Mouse (Mus musculus) adrenal gland, postnatal 10 days (tissue): ENCODE results near the gene Ints6l. TPM values are rescaled to one million over a fixed set of nuclear protein-coding genes. Genes with fewer than 3 reads are reported as not detected.
"Not testable (repeated sequence)": the region's sequence is repeated elsewhere in the genome, so short reads cannot be mapped to it uniquely, and the experiment has no call there.

Source experiments
- DNase-seq: peaks from one replicate; pipeline ENCODE4 v3.0.0; 2021; ENCODE audit warnings: mixed read lengths
- long read RNA-seq, 2 experiments: library from polyadenylated mRNA; stranded (forward); transcript quantifications; one replicate each; pipeline ENCODE4 v2.0.0; 2021
- total RNA-seq, 2 experiments: library from RNA; stranded (reverse); gene quantifications; 2 replicates each; pipeline ENCODE4 v1.2.3; 2021

Gene Ints6l
- 10 to 100 TPM; 22.7 to 27.8 TPM for total RNA-seq
- long read RNA-seq, experiment 1, partial matches to known transcripts, result 4 of 11 reads
- long read RNA-seq, experiment 1, other reads (novel, unspliced or antisense), result 4 of 11 reads
- long read RNA-seq, experiment 2, partial matches to known transcripts, result 2 of 9 reads
- long read RNA-seq, experiment 2, other reads (novel, unspliced or antisense), result 4 of 9 reads

DNA sequence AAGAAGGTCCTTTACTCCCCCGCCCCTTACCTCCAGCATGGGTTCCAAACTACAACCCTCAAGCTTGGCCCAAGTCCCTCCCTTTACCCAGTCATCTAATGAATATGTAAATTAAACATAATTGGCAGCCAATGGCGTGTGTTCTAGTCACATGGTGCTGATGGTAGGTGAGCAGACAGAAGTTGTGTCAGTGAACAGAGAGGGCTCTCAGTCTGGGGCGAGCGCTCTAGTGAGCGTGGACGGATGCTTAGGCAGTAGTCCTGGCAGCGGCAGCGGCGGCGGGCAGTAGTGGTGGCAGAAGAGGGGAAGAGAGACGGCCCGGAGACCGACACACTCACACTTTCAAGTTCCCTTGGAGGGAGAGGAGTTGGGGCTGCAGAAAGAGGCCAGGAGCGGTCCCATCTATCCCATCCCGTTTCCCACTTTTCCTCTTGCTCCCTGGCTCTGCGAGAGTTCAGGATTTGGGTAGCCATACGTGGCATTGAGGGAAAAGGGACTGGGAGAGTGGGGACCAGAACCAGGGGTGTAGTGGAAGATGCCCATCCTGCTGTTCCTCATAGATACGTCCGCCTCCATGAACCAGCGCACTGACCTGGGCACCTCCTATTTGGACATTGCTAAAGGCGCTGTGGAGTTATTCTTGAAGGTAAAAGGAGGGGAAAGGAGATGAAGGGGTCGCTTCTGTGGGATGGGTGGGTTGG is at the start of gene Ints6l:
TSS of gene Ints6l (plus strand) at position 187 of the 701 bp plus-strand sequence.
- peak; percentile 84 for DNase-seq

DNA sequence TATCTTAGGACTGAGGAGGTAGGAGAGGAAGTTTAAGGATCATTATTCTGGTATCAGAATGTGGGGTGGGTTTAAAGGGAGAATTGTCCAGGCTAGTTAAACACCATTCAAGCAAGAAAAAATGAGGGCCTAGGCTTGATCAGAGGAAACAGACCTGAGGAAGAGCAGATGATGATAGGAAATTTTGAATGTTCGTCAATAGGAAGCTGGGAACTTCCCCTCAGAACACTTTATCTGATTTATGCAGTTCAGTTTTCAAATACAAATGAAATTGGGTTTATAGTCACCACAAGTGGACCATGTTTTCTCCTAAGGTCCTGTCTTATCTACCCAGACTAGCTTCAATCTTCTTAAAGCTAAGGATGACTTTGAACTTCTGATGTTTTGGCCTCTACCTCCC is 49.2 kb upstream of the Ints6l start:
- no peak for DNase-seq

DNA sequence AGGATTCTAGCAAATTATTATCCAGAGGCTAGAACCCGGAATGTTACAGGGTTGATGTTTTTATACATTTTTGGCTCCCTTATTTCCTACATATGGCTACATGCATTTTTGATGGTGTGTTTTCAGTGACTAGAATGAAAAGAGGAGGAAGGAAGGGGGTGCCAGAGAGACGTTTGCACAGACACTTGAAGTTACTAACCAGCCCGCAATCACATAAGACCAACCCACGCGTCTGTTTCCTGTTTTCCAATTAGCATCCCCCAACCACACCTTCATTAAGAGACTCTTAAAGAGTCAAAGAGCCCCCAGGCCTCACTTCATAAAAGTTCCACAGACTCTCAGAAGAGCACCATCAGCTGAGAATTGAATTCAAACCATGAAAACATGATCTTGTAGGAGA is 48.5 kb upstream of the Ints6l start:
- no peak for DNase-seq

DNA sequence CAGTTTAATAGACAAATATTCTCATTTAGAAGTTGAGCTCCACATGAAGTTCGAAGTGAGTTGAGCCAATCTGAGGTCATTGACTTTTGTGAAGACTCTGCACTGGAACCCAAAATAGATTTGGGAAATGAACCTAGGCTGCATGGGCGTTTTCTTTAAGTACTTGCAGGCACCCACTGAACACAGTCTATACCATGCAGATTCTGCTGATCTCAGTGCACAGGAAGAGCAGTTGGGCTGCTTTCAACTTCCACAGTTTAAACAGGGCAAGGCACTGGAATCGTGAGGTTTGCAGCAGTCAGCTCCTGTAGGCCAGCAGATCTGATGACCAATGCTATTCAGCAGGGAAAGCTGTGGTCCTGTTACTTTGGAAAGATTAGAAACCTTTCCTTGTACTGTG is 38.4 kb upstream of the Ints6l start:
- DNase-seq, result no peak

DNA sequence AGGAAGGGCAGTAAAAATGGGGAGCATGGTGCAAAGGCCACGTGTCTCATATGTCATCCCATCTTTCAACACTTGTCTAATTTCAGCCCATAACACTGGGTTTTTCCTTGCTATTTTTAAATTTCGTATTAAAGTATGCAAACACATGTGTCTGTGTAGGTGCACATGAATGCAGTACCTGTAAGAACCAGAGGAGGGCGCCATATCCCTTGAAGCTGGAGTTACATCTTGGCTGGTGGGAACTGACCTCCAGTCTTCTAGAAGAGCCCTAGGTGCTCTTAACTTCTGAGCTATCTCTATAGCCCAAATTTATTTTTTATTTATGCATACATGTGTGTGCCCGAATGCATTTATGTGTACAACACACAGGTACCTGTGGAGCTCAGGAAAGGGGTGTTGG is 37.1 kb upstream of the Ints6l start:
- DNase-seq, result no peak

DNA sequence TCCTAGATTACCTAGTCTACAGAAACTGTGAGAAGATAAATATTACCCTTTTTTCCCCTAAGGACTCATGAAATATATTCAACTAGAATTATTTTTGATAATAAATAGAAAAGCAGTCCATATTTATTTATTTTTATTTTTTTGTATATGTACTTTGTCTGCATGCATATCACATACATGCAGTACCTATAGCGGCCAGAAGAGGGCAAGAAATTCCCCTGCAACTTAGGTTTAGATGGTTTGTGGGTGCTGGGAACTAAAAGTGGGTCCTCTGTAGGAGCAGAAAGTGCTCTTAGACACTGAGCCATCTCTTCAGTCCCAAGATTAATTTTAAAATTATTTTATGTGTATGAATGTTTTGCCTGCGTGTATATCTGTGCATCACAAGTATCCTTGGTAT is 24.1 kb upstream of the Ints6l start:
- DNase-seq, result no peak

DNA sequence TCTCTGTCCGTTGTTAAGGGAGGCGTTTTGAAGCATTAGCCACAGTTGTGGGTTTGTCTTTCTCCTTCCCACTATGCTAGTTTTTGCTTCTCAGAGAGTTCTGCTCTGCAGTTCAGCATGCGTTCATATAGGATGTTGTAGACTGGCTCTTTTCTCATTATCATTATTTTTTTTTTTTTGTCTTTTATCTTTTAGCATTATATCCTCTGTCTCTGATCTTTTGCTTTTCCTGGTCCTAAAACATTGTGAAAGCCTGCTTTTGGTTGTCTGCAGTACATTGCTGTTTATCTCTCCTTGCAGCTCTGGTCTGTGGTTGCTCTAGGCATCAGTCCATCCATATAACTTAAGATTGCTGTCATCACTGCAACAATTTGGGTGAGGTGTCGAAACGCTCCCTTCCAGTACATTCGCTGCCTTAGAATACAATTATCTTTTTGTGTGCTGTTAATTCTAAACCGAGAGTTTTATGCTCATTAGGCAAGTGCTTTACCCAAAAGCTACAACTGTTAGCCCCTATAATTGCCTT is 18.8 kb upstream of the Ints6l start:
- no peak for DNase-seq

DNA sequence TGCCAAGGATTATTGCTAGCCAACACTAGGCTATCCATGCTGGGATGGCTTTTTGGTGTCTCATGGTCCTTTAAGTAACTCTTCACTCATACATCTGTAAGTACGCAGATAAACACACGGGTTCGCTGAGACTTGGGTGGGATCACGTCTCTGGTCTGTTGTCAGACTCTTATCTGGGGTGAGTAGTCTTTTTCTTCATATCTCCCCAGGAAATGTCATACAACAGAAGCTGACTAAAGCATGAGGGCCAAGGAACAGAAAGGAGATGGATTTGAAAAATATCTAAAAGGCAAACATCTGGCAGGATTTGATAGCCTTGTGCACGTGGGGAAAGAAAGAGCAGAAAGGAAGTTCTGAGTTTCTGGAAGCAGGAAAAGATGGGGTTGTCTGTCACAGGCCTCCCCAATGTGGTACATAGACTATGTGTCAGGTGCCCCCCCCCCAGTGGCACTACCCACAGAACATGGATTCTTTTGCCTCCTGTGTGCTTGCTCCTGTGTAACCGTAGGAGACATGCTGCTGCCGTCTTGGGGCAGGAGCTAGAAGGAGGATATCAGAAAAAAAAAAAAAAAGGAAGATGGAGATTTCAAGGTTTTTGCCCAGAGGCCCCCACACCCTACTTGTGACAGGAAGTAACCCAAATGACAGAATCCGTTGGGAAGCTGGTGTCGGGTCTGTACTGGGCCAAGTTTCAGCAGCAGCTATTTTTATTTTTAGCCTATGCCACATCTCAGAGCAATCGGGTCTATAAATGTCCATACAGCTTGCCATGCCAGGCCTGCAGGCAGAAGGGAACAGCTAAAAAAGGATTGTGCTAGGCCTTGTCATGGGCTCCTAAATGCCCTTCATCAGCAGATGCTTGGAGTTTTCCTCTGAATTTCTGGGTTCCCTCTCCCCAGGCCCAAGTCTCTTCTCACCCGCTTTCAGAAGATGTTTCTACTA is 7.9 kb upstream of the Ints6l start:
- no peak for DNase-seq

DNA sequence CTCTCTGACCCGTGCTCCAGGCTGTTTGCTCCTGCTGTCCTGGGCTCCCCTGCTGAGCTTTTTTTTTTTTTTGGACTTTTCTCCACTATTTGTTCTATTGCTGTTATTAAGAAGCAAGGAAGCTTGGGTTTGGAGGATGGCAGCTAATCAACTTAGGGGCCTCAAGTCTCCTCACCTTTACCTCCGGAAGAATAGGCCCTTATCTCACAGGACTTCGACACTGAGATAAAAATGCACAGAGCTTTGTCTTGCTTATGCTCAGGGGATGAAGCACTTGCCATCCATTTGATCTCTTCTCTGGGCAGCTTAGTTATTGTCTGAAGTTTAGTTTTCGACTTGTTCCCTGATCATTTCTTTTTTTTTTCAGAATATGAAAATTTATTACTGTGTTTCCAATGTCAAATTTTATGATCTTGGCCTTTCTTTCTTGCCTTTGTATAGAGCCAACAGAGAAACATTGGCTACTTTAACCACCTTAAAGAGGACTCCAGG is 7.1 kb upstream of the Ints6l start, which contains the start of gene Gm2174:
TSS of gene Gm2174 (plus strand) at position 442 of the 492 bp plus-strand sequence.
- no peak for DNase-seq

DNA sequence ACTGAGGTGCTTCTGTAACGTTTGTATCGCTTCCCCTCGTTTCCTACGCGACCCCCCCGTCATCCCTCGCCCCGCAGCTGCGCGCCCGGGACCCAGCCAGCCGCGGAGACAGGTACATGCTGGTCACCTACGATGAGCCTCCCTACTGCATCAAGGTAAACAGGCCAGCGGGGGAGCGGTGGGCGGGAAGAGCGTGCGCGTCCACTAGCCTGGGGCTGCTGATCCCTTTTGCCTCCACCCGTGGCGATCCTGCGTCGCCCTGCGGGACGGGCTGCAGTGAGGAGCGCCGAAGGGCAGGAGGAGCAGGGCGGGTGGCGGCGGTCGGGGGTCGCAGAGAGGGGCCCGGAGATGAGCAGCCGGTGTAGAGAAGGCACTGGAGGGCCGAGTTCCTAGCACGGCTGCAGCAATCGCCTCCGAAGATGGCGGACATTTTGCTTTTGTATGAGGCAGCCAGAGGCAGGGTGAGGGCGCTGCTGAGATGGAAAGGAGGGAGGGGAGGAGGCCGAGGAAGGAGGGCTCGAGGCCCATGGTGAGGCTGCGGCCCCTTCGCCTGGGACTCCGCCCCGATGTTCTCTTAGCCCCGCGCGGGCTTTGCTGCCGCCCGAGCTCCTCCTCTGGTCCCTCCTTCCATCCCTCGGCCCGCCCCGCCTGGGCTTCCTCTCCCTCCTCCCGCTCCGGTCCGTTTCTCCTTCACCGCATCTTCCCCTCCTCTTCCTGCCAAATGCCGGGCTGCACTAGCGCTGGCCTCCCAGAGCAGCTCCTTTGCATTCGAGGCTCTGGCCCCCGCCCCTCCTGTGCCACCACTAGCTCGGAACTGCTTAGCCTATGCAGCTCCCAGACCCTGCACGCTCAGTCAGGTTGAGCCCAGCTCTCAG is 952 bp downstream of the Ints6l start:
- peak; percentile 90 for DNase-seq

DNA sequence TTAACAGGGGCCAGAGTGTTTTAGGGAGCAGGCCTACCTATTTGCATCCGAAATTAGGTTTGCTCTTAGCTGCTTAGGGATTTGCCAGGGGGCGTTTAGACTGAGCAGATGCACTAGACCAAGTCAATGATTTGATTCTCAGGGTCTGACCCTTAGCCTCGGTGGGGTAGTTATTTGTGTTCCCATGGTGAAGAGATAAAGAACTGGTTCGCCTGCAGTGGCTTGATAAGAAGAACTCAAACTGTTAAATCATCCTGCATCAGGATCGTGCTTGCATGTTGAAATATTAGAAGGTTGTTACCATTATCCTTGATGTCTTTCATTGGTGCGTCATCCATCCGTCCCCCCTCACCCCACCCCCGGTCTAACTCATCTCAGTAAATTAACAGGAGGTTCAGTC is 1.7 kb downstream of the Ints6l start:
- DNase-seq, result peak; percentile 29

DNA sequence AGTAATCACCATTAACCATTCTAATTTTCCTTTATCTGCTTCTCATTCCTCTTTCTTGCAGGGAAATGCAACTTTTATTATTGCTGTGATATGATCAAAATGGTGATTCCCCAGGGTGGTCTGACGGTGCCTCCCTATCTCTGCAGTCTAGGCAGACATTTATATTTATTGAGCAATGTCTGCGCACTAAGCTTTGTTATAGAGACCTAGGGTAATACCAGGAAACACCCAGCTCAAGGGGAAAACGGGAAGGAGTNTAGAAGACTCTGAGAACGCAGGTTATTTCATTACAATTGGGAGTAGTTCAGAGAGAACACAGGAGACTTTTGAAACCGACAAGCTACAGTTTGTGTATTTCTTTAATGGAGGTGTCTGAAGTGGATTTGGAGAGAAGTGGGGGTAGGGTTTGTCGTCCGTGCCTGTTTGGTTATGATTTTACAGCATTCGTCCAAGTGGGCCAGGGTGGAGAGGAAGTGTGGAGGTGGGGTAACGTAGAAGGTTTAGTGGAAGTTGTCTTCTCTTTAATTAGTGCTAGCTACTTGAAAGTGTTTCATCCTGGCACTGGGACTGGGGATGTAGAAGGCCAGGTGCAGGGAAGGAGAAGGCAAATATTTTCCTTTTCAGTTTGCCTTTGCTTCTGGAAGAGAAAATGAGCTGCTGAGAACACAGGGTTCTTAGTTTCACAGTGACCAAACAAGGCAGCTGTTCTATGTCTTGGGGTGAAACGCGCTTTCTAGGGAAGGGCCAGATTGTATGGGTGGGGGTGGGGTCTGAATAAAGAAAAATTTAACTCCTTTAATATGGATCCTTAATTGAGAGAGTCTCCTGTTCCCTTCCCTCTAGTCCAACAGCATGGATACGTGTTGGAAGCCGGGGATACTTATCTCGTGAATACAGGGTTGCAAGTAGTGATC is 7.6 kb downstream of the Ints6l start:
- no peak for DNase-seq

DNA sequence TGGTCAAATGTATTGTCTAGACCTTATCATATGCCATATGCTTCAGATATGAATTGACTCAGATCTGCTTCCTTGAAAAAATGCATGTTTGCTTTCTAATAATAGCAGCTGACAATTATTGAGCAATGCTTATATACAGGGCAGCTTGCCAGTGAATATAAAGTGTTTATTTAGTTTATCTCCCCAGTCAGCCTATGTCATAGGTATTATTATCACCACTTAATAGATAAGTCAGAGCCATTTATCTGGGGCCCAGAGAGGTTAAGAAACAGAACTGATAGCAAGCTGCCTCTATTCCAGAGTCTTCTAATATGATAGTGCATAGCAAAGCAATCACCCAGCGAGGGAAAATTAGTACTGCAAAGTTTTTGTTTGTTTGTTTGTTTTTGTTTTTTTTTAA is 10.2 kb downstream of the Ints6l start:
- no peak for DNase-seq

DNA sequence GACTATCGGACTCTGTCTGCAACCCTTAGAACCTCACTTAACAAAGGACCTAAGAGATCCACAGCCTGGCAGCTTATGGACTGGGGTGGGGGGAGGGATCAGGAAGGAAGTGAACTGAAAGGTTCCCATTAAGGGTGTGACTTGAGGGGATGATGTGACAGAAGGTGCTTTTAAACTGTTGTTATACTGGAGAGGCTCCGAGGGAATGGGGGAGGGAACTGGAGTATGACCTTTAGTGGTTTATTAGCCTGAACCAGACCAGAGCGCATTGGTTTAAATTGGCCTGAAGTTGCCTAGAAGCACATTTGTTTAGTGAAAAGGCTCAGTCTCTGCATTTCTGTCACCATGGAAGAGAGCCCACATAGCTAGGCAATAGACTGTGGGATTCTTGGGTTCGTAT is 13.0 kb downstream of the Ints6l start:
- DNase-seq, result no peak

DNA sequence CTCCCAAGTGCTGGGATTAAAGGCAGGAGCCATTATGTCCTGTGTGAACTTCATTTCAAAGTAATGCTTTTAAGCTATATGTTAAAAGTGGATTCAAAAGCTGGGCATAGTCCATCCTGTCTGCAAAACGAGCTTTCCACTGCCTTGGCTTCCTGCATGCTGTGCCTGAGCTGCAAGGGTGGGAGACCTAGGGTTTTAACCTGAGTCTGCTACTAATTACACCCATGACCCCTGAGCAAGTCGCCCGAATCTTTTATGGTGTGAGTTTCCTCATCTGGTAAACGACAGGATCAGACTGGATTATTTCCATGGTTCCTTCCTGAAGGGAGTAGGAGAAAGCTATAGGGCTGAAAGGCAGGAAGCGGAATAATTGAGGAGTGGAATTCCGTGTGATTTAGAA is 13.8 kb downstream of the Ints6l start:
- no peak for DNase-seq

DNA sequence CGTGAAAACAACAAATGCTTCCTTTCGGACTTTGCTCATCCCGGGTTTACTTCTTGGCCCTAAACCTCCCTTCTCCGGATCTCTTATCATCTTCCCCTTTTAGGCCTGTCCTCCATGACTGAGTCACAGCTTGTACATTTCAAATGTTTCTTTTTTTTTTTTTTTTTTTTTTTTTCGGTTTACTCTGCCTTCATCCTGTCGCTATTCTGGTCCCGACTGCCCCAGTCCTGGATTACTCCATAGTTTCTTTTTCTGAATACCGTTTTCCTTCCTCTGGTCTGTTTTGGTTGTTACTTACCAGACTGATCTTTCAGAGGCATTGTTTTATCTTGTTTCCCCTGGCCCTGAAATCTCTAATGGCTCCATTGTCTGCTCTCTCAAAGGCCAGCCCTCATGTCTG is 19.4 kb downstream of the Ints6l start:
- DNase-seq, result no peak

DNA sequence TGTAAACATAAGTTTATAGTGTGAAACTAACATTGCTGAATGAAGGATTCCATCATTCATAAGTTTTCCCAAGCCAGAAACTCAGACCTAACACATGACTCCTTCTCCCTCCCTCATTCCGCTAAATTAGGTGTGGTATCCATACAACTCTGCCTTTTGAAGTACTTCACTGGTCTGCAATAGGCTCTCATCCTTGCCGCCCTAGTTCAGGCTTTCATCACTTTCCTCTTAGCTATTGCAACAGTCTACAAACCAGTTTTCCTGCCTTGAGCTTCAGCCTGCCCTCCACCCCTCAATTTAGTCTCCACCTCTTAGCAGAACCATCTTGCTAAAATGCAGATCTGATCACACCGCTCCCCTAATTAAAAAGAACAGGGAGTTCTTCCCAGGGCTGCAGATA is 22.9 kb downstream of the Ints6l start:
- DNase-seq, result no peak

DNA sequence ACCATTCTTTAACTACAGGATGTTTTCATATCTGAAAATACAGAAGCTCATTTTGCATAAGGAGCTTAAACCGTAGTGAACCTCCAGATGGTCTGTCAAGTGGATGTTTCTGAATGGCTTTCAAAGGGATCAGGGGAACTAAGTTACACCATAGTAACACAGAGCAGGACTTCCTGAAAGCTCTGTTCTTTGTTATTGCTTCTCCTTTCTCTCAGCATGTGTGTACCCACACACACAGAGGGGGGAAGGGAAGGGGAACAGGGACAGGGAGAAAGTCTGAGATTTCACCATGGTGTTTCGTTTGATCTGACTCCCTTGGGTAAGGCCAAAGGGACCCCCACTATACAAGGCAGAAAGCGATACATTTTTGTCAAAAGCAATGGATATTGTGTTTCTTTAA is 27.2 kb downstream of the Ints6l start:
- DNase-seq, result no peak

DNA sequence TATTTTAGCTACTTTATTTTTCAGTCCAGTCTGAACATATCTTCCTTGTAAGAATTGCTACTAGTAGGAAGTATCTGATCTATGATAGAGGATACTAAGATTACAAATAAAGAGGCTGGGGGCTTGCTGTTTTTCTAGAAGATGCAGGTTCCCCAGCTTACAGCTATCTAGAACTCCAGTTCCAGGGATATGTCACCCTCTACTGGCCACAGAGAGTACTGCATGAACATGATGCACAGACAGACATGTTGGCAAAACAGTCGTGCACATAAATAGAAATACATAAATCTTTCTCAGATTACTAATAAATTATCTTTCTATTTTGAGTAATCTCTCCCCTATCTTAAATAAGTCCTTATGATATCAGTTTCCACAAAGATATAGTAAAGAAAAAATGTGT is 35.1 kb downstream of the Ints6l start:
- DNase-seq, result peak; percentile 83

DNA sequence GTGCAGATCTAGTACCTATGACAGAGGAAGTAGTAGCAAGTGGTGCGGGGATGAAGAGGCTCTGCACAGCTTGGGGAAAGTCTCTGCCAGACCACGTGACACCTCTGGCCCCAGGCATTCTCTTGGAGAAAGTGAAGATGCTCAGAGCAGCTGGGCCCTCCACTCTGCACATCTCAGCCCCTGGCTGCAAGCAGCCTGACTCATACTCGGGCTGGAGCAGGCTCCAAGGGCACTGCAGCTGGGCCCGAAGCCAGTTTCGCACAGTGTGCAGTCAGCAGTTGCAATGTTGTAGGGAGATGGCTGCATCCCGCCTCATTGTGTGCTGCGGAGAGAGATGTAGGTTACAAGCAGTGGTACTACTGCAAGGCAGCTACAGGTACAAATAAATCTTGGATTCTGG is 42.6 kb downstream of the Ints6l start:
- DNase-seq, result peak; percentile 65

DNA sequence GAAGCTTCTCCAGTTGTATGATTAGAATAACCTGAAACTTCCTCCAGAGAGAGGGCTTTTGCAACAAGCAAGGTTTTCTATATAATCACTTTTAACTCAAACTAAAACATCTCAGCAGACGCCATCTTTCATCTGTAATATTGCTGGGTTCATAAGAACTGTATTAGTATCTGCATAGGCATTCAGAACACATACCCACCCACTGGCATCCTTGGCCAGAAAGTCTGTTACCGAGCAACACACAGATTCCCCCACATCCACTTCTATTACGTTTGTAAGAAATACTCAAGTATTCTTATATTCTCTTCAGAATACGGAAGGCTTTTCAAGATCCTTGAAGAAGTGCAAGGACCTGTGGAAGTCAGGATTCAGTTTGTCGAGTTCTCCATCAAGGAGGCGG is 69.8 kb downstream of the Ints6l start, which contains the start of gene Gm10477:
TSS of gene Gm10477 (plus strand) at position 301 of the 400 bp plus-strand sequence.
- DNase-seq, result not testable (repeated sequence)
